Mouse (Mus musculus) testis, adult 2 months (tissue): ENCODE measurements around the gene Slc16a13.

Experiments
- CTCF ChIP-seq: fragments of 200-500 bp; IDR thresholded peaks from 2 replicates; pipeline ENCODE4 v1.5.1; 2012; ENCODE audit warnings: low read depth, mild to moderate bottlenecking, inconsistent platforms, low read length, moderate library complexity; ENCODE audit not compliant: control insufficient read depth, insufficient read depth, insufficient replicate concordance
- POLR2A ChIP-seq: fragments of 200-500 bp; IDR thresholded peaks from 2 replicates; pipeline ENCODE4 v1.6.1; 2012; ENCODE audit warnings: low read depth, mild to moderate bottlenecking, inconsistent platforms, low read length, moderate library complexity; ENCODE audit not compliant: control insufficient read depth

GRCm38 (mm10) chr11:70265819-70266218 lies 45.0 kb upstream of the Slc16a13 start:
- TF ChIP-seq CTCF: no peak
- no peak for TF ChIP-seq POLR2A
